Mouse (Mus musculus): Measurements from ENCODE around the gene Ccnb1.
"Not testable (repeated sequence)": the region's sequence is repeated elsewhere in the genome, so short reads cannot be mapped to it uniquely, and the experiment has no call there.

Gene Ccnb1

GRCm38 (mm10) chr13:100775252-100776055 is 10.9 kb downstream of the Ccnb1 start, which contains the start of gene Cenph:
Gene Cenph (minus strand): TSS chr13:100775899.
- in situ Hi-C loops (cut with MboI; ENCODE audit: low sequenced_read_pairs), result no loop called here

- in situ Hi-C loops (cut with MboI; ENCODE audit: low sequenced_read_pairs), result no loop called here
Measured at GRCm38 (mm10) chr13:100774704-100775103, 11.7 kb downstream of the Ccnb1 start.

GRCm38 (mm10) chr13:100755329-100755728 is 31.0 kb downstream of the Ccnb1 start:
- in situ Hi-C loops (cut with MboI; ENCODE audit: low sequenced_read_pairs), result no loop called here

GRCm38 (mm10) chr13:100754186-100754585 is 32.2 kb downstream of the Ccnb1 start:
- in situ Hi-C loops (cut with MboI; ENCODE audit: low sequenced_read_pairs), result no loop called here

- in situ Hi-C loops (cut with MboI; ENCODE audit: low sequenced_read_pairs), result no loop called here
Measured at GRCm38 (mm10) chr13:100753011-100753410, 33.4 kb downstream of the Ccnb1 start.

GRCm38 (mm10) chr13:100752529-100752928 is 33.8 kb downstream of the Ccnb1 start:
- in situ Hi-C loops (cut with MboI; ENCODE audit: low sequenced_read_pairs), result no loop called here

GRCm38 (mm10) chr13:100751402-100751801 is 35.0 kb downstream of the Ccnb1 start:
- in situ Hi-C loops (cut with MboI; ENCODE audit: low sequenced_read_pairs), result no loop called here

- in situ Hi-C loops (cut with MboI; ENCODE audit: low sequenced_read_pairs), result no loop called here
Measured at GRCm38 (mm10) chr13:100750799-100751198, 35.6 kb downstream of the Ccnb1 start.

GRCm38 (mm10) chr13:100748638-100749037 is 37.7 kb downstream of the Ccnb1 start:
- in situ Hi-C loops (cut with MboI; ENCODE audit: low sequenced_read_pairs), result no loop called here

- in situ Hi-C loops (cut with MboI; ENCODE audit: low sequenced_read_pairs), result no loop called here
Measured at GRCm38 (mm10) chr13:100746090-100746489, 40.3 kb downstream of the Ccnb1 start.

GRCm38 (mm10) chr13:100744036-100744744 is 42.2 kb downstream of the Ccnb1 start, which contains the start of gene Mrps36:
Gene Mrps36 (minus strand): TSS chr13:100744659.
- in situ Hi-C loops (cut with MboI; ENCODE audit: low sequenced_read_pairs), result no loop called here

- in situ Hi-C loops (cut with MboI; ENCODE audit: low sequenced_read_pairs), result no loop called here
Measured at GRCm38 (mm10) chr13:100743346-100744035, 42.9 kb downstream of the Ccnb1 start.

- in situ Hi-C loops (cut with MboI; ENCODE audit: low sequenced_read_pairs), result no loop called here
Measured at GRCm38 (mm10) chr13:100742831-100743230, 43.5 kb downstream of the Ccnb1 start.

GRCm38 (mm10) chr13:100732756-100733155 is 53.6 kb downstream of the Ccnb1 start:
- in situ Hi-C loops (cut with MboI; ENCODE audit: low sequenced_read_pairs), result no loop called here

GRCm38 (mm10) chr13:100731462-100732046 is 54.8 kb downstream of the Ccnb1 start:
- in situ Hi-C loops (cut with MboI; ENCODE audit: low sequenced_read_pairs), result not testable (repeated sequence)

- in situ Hi-C loops (cut with MboI; ENCODE audit: low sequenced_read_pairs), result no loop called here
Measured at GRCm38 (mm10) chr13:100730861-100731176, 55.6 kb downstream of the Ccnb1 start, which contains the start of gene Cdk7. Gene Cdk7 (minus strand): TSS chr13:100730939.

- in situ Hi-C loops (cut with MboI; ENCODE audit: low sequenced_read_pairs), result no loop called here
Measured at GRCm38 (mm10) chr13:100730153-100730860, 56.1 kb downstream of the Ccnb1 start.
